Mouse (Mus musculus) midbrain, embryonic 13.5 days (tissue): ENCODE measurements around the gene Kif5a. TPM values are rescaled to one million over a fixed set of nuclear protein-coding genes. Genes with fewer than 3 reads are reported as not detected.
A peak's percentile ranks its signal among the peaks of the same experiment; 100 is the strongest.

ENCODE experiments used
- ATAC-seq: fragments of 200-750 bp; cut with Nextera tagmentation; 2 replicates; pipeline ENCODE4 v1.8.0; 2017; ENCODE audit warnings: mild to moderate bottlenecking, moderate TSS enrichment, moderate library complexity
- H3K27ac ChIP-seq: fragments of 300-500 bp; sonication (generic); 2 replicates; pipeline ENCODE4 v1.5.1; 2015; ENCODE audit warnings: inconsistent platforms, mild to moderate bottlenecking, moderate library complexity
- H3K27me3 ChIP-seq: fragments of 300-500 bp; sonication (generic); 2 replicates; pipeline ENCODE4 v1.6.1; 2015; ENCODE audit warnings: mild to moderate bottlenecking, inconsistent platforms
- H3K36me3 ChIP-seq: fragments of 300-500 bp; sonication (generic); 2 replicates; pipeline ENCODE4 v1.6.1; 2015; ENCODE audit warnings: mild to moderate bottlenecking, inconsistent platforms
- H3K4me1 ChIP-seq: fragments of 300-500 bp; sonication (generic); replicated peaks from 2 replicates; pipeline ENCODE4 v1.6.1; 2015; ENCODE audit warnings: inconsistent platforms
- H3K4me2 ChIP-seq: fragments of 300-500 bp; sonication (generic); replicated peaks from 2 replicates; pipeline ENCODE4 v1.6.1; 2015; ENCODE audit warnings: moderate library complexity, mild to moderate bottlenecking, inconsistent platforms
- H3K4me3 ChIP-seq: fragments of 300-500 bp; sonication (generic); replicated peaks from 2 replicates; pipeline ENCODE4 v1.5.1; 2015; ENCODE audit warnings: mild to moderate bottlenecking, inconsistent platforms
- H3K9ac ChIP-seq: fragments of 300-500 bp; sonication (generic); replicated peaks from 2 replicates; pipeline ENCODE4 v1.6.1; 2015; ENCODE audit warnings: mild to moderate bottlenecking, inconsistent platforms
- H3K9me3 ChIP-seq: fragments of 300-500 bp; sonication (generic); 2 replicates; pipeline ENCODE4 v1.6.1; 2016; ENCODE audit warnings: mild to moderate bottlenecking, inconsistent platforms
- WGBS: fragments of 180-500 bp; shearing (Covaris S2); methylation state at CpG from one replicate; pipeline ENCODE4 v1.1.7; 2015; 5-methylcytosine and 5-hydroxymethylcytosine counted together
- polyA plus RNA-seq: library from polyadenylated mRNA; unstranded; fragments of >200 nt; fragmentation: Nextera tagmentation; extraction: Ambion mirVana; gene quantifications from 2 replicates; pipeline ENCODE4 v1.2.1, GENCODE M21; 2015

Gene Kif5a
- polyA plus RNA-seq, 1 experiment from 2014 or later, result 73.0 TPM

DNA sequence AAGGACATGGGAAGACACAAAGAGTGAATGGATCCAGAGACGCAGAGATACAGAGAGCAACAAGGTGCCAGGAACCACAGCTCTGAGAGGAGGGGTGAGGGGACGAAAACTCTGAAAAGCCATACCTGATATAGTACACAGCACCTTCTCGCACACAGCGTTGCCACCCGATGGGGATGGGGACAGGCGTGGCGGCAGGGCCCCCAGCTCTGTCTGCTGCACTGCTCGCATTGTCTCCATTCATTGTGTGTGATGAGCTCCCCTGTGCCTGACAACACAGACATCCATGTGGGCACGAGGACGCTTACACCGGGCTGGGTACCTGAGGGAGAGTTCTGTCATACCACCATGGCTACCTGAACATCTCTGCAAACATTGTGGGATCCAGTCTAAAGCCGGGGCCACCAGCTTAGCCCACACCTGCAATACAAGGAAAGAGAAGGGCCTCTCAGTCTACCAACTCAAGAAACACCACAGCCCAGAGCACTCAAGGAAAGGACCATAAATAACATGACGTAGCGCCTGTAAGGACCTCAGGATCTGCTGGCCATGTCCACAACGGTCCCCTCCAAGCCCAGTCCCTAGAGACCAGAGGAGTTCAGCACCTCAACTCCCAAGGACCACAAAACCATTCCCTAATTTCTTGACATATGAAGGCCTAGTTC, 24.3 kb upstream of the Kif5a start:
- Histone ChIP-seq H3K4me3 (peak overlapping the region; percentile 71), H3K4me2 (peak overlapping the region; percentile 86), H3K9ac (peak overlapping the region; percentile 82), H3K4me1 (peaks cover 64% of the 10 kb centered on the region), H3K36me3 (peaks cover 50% of the 10 kb centered on the region), H3K27me3 (no peaks in the 10 kb centered on the region), H3K9me3 (no peaks in the 10 kb centered on the region), H3K27ac (peak overlapping the region; percentile 97)
- no peak for ATAC-seq
- WGBS, result 75% methylated on average over 15 of the region's 15 CpGs

DNA sequence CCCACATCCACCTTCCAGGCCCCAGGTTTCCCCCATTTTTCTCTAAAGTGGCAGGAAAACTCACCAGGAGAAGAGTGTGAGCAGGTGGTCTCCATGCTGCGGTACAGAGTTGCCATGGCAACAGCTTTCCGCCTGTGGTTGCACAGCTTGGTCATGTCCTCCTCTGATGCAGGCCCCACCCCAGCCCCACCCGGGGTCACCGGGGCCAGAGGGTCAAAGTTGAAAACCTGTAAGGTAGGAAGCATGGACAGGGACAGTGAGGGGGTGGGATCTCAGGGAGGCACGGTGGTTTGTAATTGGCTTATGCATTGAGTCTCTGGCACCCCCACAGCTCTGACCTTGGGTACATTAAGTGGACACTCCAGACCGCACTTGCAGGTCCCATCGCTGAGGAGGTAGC, 23.6 kb upstream of the Kif5a start:
- Histone ChIP-seq H3K4me3 (peak overlapping the region; percentile 71), H3K27me3 (no peaks in the 10 kb centered on the region), H3K4me2 (peak overlapping the region; percentile 86), H3K9ac (peak overlapping the region; percentile 82), H3K27ac (peak overlapping the region; percentile 53), H3K4me1 (peaks cover 57% of the 10 kb centered on the region), H3K9me3 (no peaks in the 10 kb centered on the region), H3K36me3 (peaks cover 56% of the 10 kb centered on the region)
- 47% methylated on average over 7 of the region's 7 CpGs for WGBS
- ATAC-seq, result no peak

DNA sequence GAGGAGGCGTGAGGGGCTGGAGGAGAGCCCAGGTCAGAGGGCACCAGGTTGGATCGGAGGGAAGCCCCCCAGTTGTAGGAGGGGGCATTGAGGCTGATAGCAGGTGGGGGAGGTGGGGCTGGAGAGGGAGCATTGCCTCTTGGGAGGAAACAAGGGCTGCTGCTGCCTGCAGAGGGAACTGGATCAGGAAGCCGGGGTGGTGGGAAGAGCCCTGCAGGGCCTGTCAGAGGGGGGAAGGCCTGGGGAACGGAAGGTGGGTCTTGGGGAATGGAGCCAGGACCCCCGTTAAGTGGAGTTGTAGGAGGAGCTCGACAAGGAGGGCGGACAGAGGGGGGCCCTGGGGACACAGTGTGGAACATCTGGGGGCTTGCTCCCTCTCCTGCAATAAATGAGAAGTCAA, 23.0 kb upstream of the Kif5a start:
- Histone ChIP-seq H3K4me3 (peak overlapping the region; percentile 71), H3K36me3 (peaks cover 62% of the 10 kb centered on the region), H3K9me3 (no peaks in the 10 kb centered on the region), H3K9ac (peak overlapping the region; percentile 82; the same call in 1 of the 2 replicates), H3K27me3 (no peaks in the 10 kb centered on the region), H3K4me1 (peaks cover 52% of the 10 kb centered on the region), H3K27ac (peak overlapping the region; percentile 53), H3K4me2 (peak overlapping the region; percentile 86)
- 61% methylated on average over 7 of the region's 7 CpGs for WGBS
- ATAC-seq, result no peak

DNA sequence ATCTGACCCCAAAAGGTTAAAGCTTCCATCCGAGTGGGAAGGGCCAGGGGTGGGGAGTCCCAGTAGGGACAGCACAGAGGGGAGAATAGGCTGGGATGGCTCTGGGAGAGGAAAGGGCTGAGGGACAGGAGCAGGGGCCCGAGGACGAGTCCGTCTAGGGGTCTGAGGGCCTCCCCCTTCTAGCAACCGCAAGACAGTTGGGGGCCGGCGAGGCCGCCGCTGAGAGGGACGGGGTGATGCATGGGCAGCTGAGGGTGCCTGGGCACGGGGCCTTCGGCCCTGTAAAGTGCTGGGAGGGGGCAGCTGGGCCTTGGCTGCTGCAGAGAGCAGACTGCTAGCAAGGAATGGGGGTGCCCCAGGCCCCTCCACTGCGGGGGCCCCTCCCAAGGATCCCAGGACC, 22.5 kb upstream of the Kif5a start:
- no peak for ATAC-seq
- Histone ChIP-seq H3K9ac (peak overlapping the region; percentile 82; the same call in 1 of the 2 replicates), H3K4me2 (no peak overlapping the region; the same call in 1 of the 2 replicates), H3K36me3 (peaks cover 67% of the 10 kb centered on the region), H3K4me3 (no peak overlapping the region), H3K4me1 (peaks cover 49% of the 10 kb centered on the region), H3K27ac (peak overlapping the region; percentile 53; the same call in 1 of the 2 replicates), H3K27me3 (no peaks in the 10 kb centered on the region), H3K9me3 (no peaks in the 10 kb centered on the region)
- WGBS, result 71% methylated on average over 9 of the region's 13 CpGs

DNA sequence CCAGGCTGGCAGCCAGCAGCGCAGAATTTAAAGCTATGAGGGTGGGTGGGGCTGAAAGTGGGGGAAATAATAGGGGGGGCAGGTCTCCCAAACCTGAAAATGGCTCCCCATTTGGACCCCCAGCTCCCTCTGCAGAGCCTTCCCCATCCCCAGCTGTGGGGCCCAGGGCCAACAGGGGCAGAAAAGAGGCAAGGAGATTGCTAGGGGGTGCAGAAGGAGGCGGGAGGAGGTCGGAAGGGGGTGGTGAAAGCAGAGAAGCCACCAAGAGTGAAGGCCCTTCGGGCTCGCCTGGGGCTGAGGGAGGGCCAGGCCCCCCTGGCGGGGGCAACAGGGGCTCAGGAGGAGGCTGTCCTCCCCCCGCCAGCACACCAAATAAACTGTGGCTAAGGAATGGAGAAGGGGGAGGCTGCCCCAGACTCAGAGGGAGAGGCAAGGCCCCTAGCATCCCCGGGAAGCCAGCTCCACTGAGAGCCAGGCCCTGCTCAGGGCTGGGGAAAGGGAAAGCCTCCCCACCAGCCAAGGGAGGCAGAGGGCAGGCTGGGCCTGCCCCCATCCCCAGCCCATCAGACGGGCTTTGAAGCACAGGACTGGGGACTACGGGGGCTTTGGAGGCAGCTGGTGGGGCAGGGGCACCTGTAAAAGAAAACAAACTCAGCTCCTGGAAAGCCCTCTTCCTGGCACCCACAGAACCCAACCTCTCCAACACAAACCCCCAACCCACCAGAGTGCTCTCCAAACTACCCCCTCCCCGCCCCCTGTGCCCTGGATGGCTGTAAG, 21.8 kb upstream of the Kif5a start:
- Histone ChIP-seq H3K9me3 (no peaks in the 10 kb centered on the region), H3K9ac (peak overlapping the region; percentile 82; the same call in 1 of the 2 replicates), H3K27me3 (no peaks in the 10 kb centered on the region), H3K36me3 (peaks cover 74% of the 10 kb centered on the region), H3K4me2 (no peak overlapping the region), H3K27ac (0 out of 2 replicates have a peak overlapping the region, but pooled peaks have one; percentile 4), H3K4me1 (peaks cover 47% of the 10 kb centered on the region), H3K4me3 (no peak overlapping the region)
- no peak for ATAC-seq
- WGBS, result 66% methylated on average over 10 of the region's 11 CpGs

DNA sequence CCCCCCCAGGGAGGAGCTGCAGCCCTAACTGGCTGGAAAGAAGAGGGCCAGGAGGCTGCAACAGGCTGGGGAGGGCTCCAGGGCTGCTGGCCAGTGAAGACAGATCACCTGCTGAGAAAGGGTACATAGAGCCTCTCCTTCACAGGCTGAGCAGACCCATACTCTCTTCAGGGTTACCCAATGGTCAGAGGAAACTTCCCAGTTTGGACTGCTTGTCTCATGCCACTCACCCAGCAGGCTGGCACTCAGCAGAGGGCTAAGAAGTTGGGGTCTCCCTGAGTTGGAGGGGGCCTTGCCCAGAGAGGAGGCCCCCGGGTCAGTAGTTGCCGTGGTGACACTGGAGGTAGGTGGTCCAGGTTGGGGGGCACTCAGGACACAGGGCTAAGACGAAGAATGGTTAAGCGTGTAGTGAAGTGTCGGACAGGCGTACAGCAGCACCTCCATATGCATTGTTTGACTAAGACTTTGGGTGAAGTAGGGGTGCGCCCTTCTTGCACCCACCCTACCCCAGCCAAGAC, 21.0 kb upstream of the Kif5a start:
- Histone ChIP-seq H3K27ac (no peak overlapping the region), H3K9me3 (no peaks in the 10 kb centered on the region), H3K36me3 (peaks cover 81% of the 10 kb centered on the region), H3K4me1 (peaks cover 40% of the 10 kb centered on the region), H3K4me2 (no peak overlapping the region), H3K9ac (no peak overlapping the region), H3K4me3 (no peak overlapping the region), H3K27me3 (no peaks in the 10 kb centered on the region)
- 88% methylated on average over 7 of the region's 7 CpGs for WGBS
- no peak for ATAC-seq

DNA sequence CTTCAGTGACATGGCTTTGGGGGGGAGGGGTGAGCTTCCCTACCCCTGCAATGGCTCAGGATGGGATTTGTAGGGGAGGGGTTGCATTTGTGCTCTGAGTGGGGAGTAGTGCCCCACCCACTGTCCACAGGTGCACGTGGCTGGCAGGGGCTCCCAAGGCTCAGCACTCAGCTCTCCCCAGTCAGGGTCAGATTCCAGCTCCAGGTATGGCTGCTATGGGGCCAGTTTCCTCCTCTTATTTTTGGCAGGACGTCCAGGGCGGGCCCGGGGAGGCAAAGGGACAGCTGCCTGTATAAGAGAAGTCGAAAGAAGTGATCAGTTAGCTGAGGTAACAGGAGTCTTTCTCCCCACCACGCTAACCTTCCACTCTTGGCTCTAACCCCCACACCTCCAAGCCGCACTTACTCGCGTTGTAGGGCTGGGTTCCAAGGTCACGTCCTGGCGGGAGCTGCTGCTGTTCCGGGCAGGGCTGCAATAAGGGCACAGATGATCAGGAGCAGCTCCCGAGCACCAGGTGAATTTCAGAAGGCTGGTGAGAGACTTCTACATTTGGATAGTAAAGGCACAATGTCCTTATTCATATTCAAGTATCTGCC, 19.6 kb upstream of the Kif5a start:
- Histone ChIP-seq H3K27ac (0 out of 2 replicates have a peak overlapping the region, but pooled peaks have one; percentile 45), H3K9ac (no peak overlapping the region), H3K4me1 (peaks cover 34% of the 10 kb centered on the region), H3K4me3 (no peak overlapping the region), H3K36me3 (peaks cover 96% of the 10 kb centered on the region), H3K4me2 (no peak overlapping the region), H3K9me3 (no peaks in the 10 kb centered on the region), H3K27me3 (no peaks in the 10 kb centered on the region)
- ATAC-seq, result no peak
- WGBS, result 89% methylated on average over 13 of the region's 13 CpGs

DNA sequence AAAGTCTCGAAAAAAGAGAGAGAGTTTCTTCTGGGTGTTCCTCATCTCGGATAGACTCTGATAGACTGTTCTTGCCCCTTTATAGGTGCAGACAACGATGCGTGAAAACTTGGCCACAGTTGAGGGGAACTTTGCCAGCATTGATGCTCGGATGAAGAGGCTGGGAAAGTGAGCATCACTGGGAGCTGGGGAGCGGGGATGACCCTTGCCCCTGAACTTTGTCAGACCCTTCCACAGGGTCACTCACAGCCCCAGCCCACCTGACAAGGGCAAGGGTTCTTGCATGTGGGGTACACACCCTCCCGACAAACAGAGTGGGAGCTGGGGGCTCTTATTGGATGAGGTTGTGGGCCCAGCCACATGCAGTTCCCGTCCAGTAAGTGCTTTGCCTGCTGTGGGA, 18.2 kb upstream of the Kif5a start:
- Histone ChIP-seq H3K4me1 (peaks cover 20% of the 10 kb centered on the region), H3K4me2 (no peak overlapping the region), H3K27ac (no peak overlapping the region), H3K9ac (no peak overlapping the region), H3K27me3 (no peaks in the 10 kb centered on the region), H3K9me3 (no peaks in the 10 kb centered on the region), H3K36me3 (peaks cover 99% of the 10 kb centered on the region), H3K4me3 (no peak overlapping the region)
- no peak for ATAC-seq
- 89% methylated on average over 8 of the region's 8 CpGs for WGBS

DNA sequence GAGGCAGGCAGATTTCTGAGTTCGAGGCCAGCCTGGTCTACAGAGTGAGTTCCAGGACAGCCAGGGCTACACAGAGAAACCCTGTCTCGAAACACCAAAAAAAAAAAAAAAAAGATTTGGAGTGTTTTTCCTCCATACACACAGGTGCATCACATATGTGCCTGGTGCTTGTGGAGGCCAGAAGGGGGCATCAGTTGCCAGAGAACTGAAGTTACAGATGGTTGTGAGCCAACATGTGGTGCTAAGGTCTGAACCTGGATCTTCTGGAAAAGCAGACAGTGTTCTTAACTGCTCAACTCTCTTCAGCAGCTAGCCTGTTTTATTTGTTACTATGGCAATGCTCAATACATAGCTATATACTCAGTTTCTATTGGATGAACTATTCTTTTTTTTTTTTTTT, 16.6 kb upstream of the Kif5a start:
- H3K36me3 ChIP-seq, result peaks cover 99% of the 10 kb centered on the region
- 95% methylated on average over 2 of the region's 2 CpGs for WGBS
- H3K4me1 ChIP-seq, result peaks cover 4% of the 10 kb centered on the region; the same call in 1 of the 2 replicates
- H3K27me3 ChIP-seq, result no peaks in the 10 kb centered on the region
- H3K9ac ChIP-seq, result no peak overlapping the region
- no peaks in the 10 kb centered on the region for H3K9me3 ChIP-seq
- H3K27ac ChIP-seq, result no peak overlapping the region
- no peak for ATAC-seq
- no peak overlapping the region for H3K4me2 ChIP-seq
- H3K4me3 ChIP-seq, result no peak overlapping the region

DNA sequence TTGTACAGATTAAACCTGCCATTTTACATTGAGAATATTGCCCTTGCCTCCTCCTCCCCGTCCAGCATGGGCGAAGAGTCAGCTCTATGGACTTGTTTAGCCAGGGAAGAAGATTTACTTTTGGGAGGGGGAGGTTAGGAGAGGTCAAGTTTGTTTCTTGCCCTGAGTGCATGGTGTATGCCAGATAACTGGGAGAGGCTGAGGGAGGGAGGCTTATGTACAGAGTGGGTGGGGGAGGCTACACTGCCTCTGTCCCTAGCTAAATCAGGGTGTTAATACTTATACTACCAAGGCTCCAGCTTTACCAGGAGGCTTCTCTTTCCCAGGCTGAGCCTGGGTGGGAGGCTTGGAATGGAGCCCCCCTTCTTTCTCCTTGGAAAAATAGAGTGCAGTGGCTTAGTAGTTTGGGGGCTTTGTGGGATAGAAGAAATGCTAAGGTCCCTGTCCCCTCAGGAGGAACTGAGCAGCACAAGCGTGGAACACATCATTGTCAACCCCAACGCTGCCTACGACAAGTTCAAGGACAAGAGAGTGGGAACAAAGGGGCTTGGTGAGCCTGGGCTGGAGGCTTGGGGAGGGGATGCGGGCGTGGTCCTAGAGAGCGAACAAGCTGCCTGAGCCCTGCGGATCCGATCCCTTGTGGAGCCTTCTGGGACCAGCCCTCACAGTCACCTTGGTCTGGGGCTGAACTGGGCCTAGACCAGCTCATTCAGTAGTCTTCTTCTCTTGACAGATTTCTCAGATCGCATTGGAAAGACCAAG, 11.3 kb upstream of the Kif5a start:
- no peak overlapping the region for H3K27ac ChIP-seq
- WGBS, result 81% methylated on average over 11 of the region's 11 CpGs
- H3K4me2 ChIP-seq, result no peak overlapping the region
- peaks cover 10% of the 10 kb centered on the region for H3K4me1 ChIP-seq
- peaks cover 96% of the 10 kb centered on the region for H3K36me3 ChIP-seq
- no peak overlapping the region for H3K9ac ChIP-seq
- H3K27me3 ChIP-seq, result no peaks in the 10 kb centered on the region
- H3K4me3 ChIP-seq, result no peak overlapping the region
- H3K9me3 ChIP-seq, result no peaks in the 10 kb centered on the region
- ATAC-seq, result no peak

DNA sequence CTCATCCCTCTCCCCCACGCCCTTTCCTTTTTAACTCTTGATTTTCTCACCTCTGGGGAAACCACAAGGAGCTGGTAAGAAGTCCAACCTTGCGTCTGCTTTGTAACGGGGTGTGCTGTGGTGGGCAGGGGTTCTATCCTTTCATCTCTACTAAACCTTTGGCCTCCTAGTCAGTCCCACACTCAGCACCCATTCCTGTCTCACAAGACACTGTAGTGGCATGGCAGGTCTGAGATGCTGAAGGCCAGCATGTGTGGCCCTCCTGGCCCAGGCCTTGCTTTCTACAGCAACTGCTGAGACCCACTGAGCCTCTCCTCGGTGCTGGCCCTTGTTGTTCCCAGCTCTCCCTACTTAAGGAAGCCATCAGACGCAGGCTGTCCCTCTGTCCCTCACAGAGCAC, 9.2 kb upstream of the Kif5a start:
- WGBS, result 88% methylated on average over 5 of the region's 5 CpGs

More for the DNA sequence above, 9.2 kb upstream of the Kif5a start:
- no peak overlapping the region for H3K4me2 ChIP-seq
- peaks cover 31% of the 10 kb centered on the region for H3K4me1 ChIP-seq
- H3K9ac ChIP-seq, result no peak overlapping the region
- no peak for ATAC-seq
- no peak overlapping the region for H3K27ac ChIP-seq
- H3K27me3 ChIP-seq, result no peaks in the 10 kb centered on the region
- no peak overlapping the region for H3K4me3 ChIP-seq
- peaks cover 89% of the 10 kb centered on the region for H3K36me3 ChIP-seq
- no peaks in the 10 kb centered on the region for H3K9me3 ChIP-seq
